Mouse (Mus musculus) urinary bladder, adult 18-20 months (tissue): ENCODE measurements around the gene Ppp1r13l.

Experiments
- DNase-seq, 2 experiments: peaks; one replicate each; pipeline ENCODE4 v3.0.0; 2022; ENCODE audit warnings: low spot score in 2 of 2, mixed read lengths in 2 of 2

The Ppp1r13l gene

DNA sequence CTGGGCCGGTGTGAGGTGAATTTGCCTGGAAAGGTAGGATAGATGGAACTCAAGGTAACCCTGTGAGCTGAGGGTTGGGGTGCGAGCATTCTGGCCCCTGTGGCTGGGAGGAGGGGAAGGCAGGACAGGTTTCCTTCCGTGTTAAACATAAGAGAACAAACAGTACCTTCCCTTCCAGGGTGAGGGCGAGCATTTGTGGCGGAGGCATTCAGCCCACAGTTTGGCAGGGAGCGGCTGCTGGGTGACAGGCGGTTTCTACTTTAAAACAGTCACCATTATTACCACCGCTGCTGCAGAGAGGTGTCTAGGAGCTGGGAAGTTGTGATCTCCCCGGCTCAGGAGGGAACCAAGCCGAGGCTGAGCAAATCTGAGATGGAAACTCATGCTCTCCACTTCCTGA lies 22.4 kb upstream of the Ppp1r13l start:
- DNase-seq, result no peak

DNA sequence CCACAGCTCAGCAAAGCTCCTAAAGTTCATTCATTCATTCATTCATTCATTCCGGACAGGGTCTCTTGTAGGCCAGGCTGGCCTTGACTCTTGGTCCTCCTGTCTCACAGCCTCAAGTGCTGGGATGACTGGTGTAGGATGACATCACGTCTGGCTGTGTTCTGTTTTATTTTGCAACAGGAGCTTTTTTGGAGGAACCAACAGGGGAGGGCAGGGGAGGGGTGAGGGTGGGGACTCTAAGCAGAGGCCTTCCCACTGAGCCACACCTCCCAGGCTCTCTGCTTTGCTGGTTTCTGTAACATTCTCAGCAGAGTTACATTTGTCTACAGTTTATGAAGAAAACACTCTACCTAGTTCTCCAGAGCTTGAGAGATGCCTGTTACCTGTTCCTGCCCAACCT lies 21.5 kb upstream of the Ppp1r13l start:
- DNase-seq, result no peak

- no peak for DNase-seq
These were observed 21.0 kb upstream of the Ppp1r13l start for GRCm38 (mm10) chr7:19338596-19338995.

- no peak for DNase-seq
These were observed 18.3 kb upstream of the Ppp1r13l start for GRCm38 (mm10) chr7:19341250-19341649.

GRCm38 (mm10) chr7:19341761-19342409 lies 17.7 kb upstream of the Ppp1r13l start:
- DNase-seq, result no peak

DNA sequence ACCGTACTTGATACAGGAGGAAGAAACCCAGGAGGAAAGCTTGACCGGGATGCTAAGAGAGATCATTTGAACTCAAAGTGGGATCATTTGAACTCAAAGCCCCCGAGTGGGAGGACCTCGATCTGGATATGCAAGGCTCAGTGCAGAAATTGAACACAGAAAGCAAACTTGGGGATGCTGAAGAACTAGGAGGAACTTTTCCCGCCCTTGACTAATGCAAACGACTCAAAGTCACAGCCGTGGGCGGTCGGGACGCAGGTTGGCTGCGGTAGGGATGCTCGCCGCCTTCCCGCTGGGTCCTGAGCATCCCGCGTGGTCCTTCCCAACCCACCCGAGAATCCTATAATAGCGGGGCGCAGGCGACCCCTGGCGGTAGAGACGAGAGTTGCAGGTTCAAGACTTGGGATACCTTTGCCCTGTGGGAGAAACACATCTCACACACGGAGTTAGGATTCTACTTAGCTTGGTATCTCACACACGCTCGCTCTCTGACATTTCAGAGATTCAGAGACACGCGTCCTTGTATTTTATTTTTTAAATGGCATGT lies 17.0 kb upstream of the Ppp1r13l start:
- DNase-seq, result peak; percentile 77 to 87

- peak in 1 of 2 experiments; percentile 61 for DNase-seq
These were observed 16.2 kb upstream of the Ppp1r13l start for GRCm38 (mm10) chr7:19343210-19343808.

DNA sequence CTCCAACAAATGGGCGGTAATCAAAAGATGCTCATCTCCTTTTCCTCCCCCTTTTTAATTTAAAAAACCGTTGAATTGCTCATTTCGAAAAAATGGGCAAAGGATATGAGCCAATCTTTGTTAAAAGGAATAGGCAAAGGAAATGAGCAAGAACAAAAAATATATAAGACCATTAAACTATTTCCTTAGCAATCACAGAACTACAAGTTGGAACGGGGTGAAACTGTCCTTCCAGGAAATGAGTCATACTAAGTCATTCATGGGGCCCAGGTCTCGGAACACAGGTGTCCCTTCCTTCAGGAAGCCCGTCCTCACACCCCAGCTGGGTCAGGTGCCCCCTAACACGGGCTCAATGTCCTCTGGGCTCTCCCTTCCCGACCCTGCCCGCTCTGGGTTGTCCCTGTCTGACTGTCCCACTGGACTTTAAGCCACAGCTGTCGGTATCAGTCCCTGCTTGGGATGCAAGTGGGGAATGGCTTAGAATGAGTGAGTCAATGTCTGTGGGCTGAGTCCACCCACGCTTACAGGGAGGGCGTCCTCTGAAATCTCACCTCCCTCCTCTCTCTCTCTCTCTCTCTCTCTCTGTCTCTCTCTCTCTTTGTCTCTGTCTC lies 15.2 kb upstream of the Ppp1r13l start, which contains the start of gene Ercc1:
TSS of gene Ercc1 (plus strand) at position 542 of the 611 bp plus-strand sequence.
- DNase-seq, result no peak

DNA sequence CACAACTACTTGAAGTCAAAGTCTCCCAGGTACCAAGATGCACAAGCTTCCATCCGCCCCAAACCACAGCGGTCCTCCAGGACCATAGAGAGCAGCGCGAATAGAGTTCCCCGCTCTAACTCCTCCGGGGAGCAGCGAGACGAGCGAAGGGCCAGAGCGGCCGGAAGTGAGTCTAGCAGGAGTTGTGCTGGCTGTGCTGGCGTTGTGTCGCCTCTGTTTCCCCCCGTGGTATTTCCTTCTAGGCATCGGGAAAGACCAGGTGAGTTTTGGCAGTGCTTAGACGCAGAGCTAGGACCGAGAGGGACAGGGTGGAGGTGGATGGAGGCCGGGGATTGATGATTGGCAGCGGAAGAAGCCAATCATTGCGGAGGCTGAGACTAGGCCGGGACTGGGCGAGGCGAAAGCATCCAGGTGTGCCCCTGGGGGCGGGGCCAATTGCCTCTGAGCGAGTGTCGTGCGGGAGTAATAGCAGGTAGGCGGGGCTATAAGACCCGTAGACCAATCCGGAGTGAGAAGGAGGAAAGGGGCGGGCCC lies 14.5 kb upstream of the Ppp1r13l start:
- peak; percentile 93 to 95 for DNase-seq

DNA sequence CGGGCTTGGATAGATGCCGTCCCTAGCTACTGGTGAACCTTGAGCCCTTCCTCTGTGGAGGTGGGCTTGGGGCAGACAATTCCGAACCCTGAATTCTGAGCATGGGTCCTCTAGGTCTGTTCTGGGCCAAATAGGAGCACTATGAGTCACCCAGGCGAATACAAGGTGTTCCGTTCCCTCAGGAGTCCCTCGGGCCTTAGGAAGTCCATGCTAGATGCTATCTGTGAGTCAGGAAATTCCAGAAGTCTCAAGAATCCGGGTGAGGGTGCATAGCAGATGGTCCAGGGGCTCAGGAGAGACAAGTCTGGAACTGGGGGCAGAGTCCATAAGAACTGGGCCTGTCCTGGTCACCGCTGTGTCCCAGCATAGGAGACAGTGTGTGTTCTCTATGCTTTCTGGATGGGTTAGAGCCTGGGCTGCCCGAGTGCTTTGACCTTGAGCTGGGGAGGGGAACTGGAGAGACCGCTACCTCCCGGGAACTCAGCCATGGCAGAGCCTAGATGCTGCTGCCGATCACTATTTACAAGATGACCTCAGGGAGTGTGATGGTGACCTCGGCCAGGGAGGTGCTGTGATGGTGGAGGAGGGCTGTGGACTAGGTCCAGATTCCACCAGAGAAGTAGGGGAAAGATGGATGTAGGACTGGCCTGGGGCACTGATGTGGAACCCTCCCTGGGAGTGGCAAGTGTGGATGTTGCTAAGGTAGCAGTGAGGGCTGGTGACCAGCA lies 10.2 kb upstream of the Ppp1r13l start:
- no peak for DNase-seq

DNA sequence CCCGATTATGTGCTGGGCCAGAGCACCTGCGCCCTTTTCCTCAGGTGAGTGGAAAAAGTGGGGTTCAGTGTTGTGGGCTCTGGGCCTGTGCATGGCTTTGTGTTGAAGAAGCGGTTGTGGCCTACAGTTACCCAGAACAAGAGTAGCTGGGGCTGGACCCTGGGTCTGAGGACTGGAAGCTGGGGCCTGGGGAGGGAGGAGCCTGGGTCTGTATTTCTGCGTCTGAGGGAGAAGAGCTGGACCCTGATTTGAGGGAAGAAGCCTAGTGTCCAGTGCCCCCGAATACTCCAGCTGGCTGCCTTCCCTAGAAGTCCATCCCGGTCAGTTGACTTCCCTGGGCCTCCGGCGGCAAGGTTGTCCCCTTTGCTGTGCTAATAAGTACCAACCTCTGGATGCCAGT lies 9.3 kb upstream of the Ppp1r13l start:
- DNase-seq, result no peak

DNA sequence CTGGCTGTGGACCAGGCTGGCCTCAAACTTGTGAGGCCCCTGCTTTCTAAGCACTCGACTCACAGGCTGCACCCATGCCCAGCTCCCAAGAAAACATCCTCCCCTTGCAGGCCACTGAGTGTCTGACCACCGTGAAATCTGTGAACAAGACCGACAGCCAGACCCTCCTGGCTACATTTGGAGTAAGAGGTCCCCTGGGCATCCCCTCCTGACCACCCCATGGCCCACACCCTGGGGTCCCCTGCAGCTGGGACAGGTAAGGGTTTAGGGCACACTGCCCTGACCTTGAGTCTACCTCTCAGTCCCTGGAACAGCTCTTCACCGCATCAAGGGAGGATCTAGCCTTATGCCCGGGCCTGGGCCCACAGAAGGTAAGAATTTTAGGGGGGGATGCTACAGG lies 4.6 kb upstream of the Ppp1r13l start:
- no peak for DNase-seq

DNA sequence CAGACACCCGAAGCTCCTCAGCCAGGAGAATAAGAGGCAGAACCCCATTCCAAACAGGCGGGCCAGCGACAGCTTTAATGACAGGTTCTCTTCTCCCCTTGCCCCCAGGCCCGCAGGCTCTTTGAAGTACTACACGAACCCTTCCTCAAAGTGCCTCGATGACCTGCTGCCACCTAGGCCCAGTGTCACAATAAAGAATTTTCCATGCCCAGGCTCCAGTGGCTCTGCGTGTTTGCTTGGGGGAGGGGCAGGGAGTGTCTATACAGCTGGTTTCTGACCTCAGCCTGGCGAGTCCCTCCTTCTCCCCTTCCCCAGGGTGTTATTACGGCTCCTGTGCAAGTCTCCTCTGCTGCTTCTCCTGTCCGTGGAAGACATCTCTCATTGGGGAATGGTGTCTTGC lies 3.2 kb upstream of the Ppp1r13l start:
- DNase-seq, result no peak

- DNase-seq, result no peak
These were observed 1.9 kb upstream of the Ppp1r13l start for GRCm38 (mm10) chr7:19357381-19358375.

DNA sequence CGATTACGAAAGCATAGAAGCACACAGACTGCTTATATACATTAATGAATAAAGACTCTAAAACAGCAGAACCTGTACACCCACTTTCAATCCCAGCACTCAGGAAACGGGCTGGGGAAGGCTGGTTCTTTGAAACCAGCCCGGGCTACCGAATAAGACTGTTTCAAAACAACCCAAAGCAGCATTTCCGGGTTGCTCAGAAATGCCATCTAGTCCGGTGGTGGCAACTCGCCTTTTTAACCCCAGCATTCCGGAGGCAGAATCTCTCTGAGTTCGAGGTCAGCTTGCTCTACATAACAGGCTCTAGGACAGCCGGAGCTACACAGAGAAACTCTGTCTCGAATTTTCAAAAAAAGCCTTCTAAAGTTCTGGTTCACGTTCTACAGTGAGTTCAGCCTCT lies 915 bp upstream of the Ppp1r13l start:
- no peak for DNase-seq

DNA sequence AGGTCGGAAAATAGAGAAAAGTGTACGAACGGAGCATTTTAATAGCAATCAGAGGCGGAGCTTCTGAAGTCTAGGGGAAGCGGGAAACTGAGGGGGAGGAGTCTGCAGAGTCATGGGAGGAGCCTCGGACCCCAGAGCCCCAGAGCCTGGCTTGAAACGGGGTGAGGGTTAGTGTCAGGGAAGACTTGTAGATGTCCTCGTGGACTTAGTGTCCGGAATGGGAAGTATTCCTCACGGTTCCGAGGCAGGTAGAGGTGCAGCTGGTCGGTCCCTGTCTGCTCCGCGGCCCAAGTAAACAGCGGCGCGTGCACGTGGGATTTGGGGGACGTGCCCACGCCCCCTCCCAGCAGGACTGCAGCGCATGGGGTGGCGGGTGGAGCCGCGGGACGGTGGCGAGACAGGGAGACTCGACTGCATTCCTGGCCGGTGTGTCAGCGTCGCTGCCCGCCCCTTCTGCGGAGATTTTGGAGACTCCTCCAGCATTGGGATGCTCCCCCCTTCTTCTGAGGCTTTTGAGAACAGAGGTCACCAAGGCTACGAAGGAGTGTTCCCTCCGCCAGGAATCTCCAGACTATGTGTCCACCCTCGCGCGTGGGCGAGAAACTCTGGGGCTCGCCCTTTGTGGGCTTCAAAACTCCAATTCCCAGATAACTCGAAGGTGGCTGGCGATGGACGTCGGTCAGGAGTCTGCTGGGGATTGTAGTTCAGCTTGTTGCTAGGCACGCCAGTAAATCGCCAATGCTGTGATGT lies 518 bp downstream of the Ppp1r13l start:
- DNase-seq, result peak; percentile 83 to 87

DNA sequence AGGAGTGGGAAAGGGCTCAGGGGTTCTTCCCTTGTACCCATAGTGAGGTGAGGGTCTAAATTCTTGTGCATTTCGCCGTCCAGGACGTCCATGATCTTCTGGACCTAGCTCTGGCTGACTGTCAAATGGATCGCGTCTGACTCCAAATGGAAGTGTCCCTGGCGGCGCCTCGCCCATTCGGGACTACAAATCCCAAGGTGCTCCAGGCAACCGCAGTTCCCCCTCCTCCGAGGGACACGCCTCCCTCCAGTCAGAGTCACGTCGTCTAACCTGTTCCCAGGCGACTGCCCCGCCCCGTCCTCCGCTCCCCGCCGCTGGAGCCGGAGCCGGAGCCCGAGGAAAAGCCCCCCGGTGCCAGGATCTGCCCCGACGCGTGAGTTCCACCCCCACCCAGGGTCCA lies 1.4 kb downstream of the Ppp1r13l start:
- peak; percentile 84 to 92 for DNase-seq

DNA sequence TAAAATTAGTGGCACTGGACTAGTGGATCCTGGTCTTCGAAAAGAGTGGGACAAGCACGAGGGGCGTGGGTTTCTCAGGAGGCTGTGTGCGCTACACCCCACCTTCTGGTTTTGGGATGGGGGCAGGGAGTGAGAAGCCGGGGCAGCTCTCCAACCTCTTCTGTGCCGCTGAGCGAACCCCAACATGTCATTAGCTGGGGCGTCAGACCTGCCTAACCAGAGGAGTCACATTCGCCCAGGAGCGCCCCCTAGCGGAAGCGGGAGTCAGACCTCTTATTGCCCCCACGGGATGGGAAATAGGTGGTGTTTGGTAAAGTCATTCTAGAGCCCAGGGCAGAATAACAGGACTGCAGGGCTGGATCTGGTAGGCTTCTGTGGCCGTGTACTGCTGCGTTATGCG lies 2.2 kb downstream of the Ppp1r13l start:
- DNase-seq, result peak; percentile 80 to 89

GRCm38 (mm10) chr7:19362276-19362675 lies 2.7 kb downstream of the Ppp1r13l start:
- no peak for DNase-seq

DNA sequence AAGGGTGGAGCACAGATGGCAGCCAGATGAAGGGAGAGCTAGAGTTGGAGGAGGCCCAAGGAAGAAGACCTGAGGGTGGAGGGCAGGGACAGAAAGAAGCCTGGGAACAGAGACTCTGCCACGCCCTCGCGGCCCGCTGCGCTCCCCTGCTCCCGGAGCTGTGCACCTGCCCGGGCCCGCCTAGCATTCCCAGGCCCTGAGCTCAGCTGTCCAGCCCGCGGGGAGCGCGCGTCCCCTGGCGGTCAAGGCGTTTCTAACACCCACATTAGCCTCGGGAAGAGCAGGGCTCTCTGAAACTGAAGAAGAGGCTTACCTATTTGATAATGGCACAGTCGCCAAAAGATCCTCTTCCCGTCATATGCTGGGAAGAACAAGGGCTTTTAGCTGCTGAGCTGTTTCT lies 4.3 kb downstream of the Ppp1r13l start:
- DNase-seq, result peak; percentile 80 to 83
